In genomic region chr9:44129633-44130032, GRCm38 (mm10) we compare ENCODE assay signal across 8 mouse cellular contexts. TPM values are rescaled to one million over a fixed set of nuclear protein-coding genes. Genes with fewer than 3 reads are reported as not detected.
A peak's percentile ranks its signal among the peaks of the same experiment; 100 is the strongest.
DNase-seq lines count a peak whose midpoint lies in the region; ATAC-seq and TF ChIP-seq lines count a peak whose summit lies in the region.

No protein-coding gene starts in this region.

- DNase-seq in forebrain, postnatal 0 days = no peak
- DNase-seq in liver, embryonic 14.5 days (ENCODE audit: low read depth in 3 of 3, low spot score in 3 of 3) = no peak
- DNase-seq in gastrocnemius, postnatal 14 days = no peak
- DNase-seq in frontal cortex, postnatal 36 days (ENCODE audit: low spot score in 2 of 2) = no peak
- no peak for DNase-seq in kidney, adult 8-10 months

- WGBS in forebrain, postnatal 0 days = 17% methylated on average over 9 of the region's 9 CpGs
- 3% methylated on average over 9 of the region's 9 CpGs for WGBS in liver, embryonic 14.5 days (ENCODE audit: insufficient replicate concordance)
- WGBS in small intestine, adult 2 months = 22% methylated on average over 9 of the region's 9 CpGs

- no peak for ATAC-seq in megakaryocyte, adult 5-6 weeks (ENCODE audit: poor library complexity, severe bottlenecking)
- ATAC-seq in forebrain, postnatal 0 days = no peak
- peak; percentile 30; the same call in 1 of the 2 replicates for ATAC-seq in liver, embryonic 14.5 days (ENCODE audit: insufficient read depth)

- peak overlapping the region; percentile 86 for H3K4me3 ChIP-seq in megakaryocyte, embryonic 14.5 days (replicated peaks)
- peak overlapping the region; percentile 28 for H3K4me3 ChIP-seq in forebrain, postnatal 0 days (ENCODE audit: low read depth, low read length)
- peak overlapping the region in 1 of 2 experiments; percentile 21; a peak in 2 of 4 replicates for H3K4me3 ChIP-seq in liver, embryonic 14.5 days (ENCODE audit: insufficient read depth in 1 of 2, low read depth in 2 of 2, low read length in 2 of 2)
- peak overlapping the region; percentile 58 for H3K4me3 ChIP-seq in small intestine, adult 2 months (ENCODE audit: low read depth, low read length)

- TF ChIP-seq CTCF in forebrain, postnatal 0 days (IDR thresholded peaks at IDR 0.05; ENCODE audit: low read depth) = no peak
- no peak for TF ChIP-seq CTCF in liver, embryonic 14.5 days (IDR thresholded peaks at IDR 0.05; ENCODE audit: low read depth)
- no peak for TF ChIP-seq CTCF in small intestine, adult 2 months (IDR thresholded peaks at IDR 0.05; ENCODE audit: extremely low read depth, insufficient read length, insufficient replicate concordance, low read depth, low read length)

- peaks cover 69% of the 10 kb centered on the region for H3K4me1 ChIP-seq in megakaryocyte, embryonic 14.5 days
- H3K4me1 ChIP-seq in forebrain, postnatal 0 days (ENCODE audit: insufficient read depth) = 0 out of 2 replicates have a peak, but pooled peaks cover 4% of the 10 kb centered on the region
- H3K4me1 ChIP-seq in liver, embryonic 14.5 days (replicated peaks; ENCODE audit: control insufficient read depth in 2 of 2, insufficient read depth in 2 of 2, low read length in 1 of 2) = peaks cover 0 to 8% of the 10 kb centered on the region in 2 experiments; a peak in 1 of 4 replicates
- H3K4me1 ChIP-seq in small intestine, adult 2 months (ENCODE audit: control insufficient read depth, insufficient read depth, insufficient read length, low read length) = peaks cover 21% of the 10 kb centered on the region

- peaks cover 66% of the 10 kb centered on the region for H3K27me3 ChIP-seq in megakaryocyte, embryonic 14.5 days (replicated peaks)
- H3K27me3 ChIP-seq in forebrain, postnatal 0 days (ENCODE audit: insufficient read depth, low read length) = peaks cover 14% of the 10 kb centered on the region; the same call in 1 of the 2 replicates
- peaks cover 57% of the 10 kb centered on the region for H3K27me3 ChIP-seq in liver, embryonic 14.5 days (ENCODE audit: control insufficient read depth, insufficient read depth, low read length)
- peaks cover 22% of the 10 kb centered on the region for H3K27me3 ChIP-seq in small intestine, adult 2 months (ENCODE audit: control insufficient read depth, insufficient read depth, low read length)

- no peaks in the 10 kb centered on the region for H3K9me3 ChIP-seq in megakaryocyte, embryonic 14.5 days
- H3K9me3 ChIP-seq in forebrain, postnatal 0 days (ENCODE audit: low read length) = no peaks in the 10 kb centered on the region
- no peaks in the 10 kb centered on the region for H3K9me3 ChIP-seq in liver, embryonic 14.5 days (ENCODE audit: control insufficient read depth, low read length)

- no peak for TF ChIP-seq POLR2A in small intestine, adult 2 months (IDR thresholded peaks at IDR 0.05; ENCODE audit: low read depth, low read length)

- H3K4me2 ChIP-seq in forebrain, postnatal 0 days (ENCODE audit: low read depth) = peak overlapping the region; percentile 57
- H3K4me2 ChIP-seq in liver, embryonic 14.5 days (ENCODE audit: low read depth) = peak overlapping the region; percentile 44

- H3K9ac ChIP-seq in forebrain, postnatal 0 days = peak overlapping the region; percentile 37; the same call in 1 of the 2 replicates
- no peak overlapping the region for H3K9ac ChIP-seq in liver, embryonic 14.5 days (replicated peaks)

- TF ChIP-seq EP300 in liver, embryonic 14.5 days (IDR thresholded peaks at IDR 0.05; ENCODE audit: low read depth) = no peak

- H3K36me3 ChIP-seq in megakaryocyte, embryonic 14.5 days (replicated peaks; ENCODE audit: low read length) = no peaks in the 10 kb centered on the region
- no peaks in the 10 kb centered on the region for H3K36me3 ChIP-seq in forebrain, postnatal 0 days (ENCODE audit: insufficient read depth)
- no peaks in the 10 kb centered on the region for H3K36me3 ChIP-seq in liver, embryonic 14.5 days (replicated peaks; ENCODE audit: control insufficient read depth, insufficient read depth, low read depth)
- H3K36me3 ChIP-seq in small intestine, adult 2 months (ENCODE audit: control insufficient read depth, insufficient read depth, low read length) = no peaks in the 10 kb centered on the region

- intact Hi-C loops in gastrocnemius, postnatal 14 days (cut with DNase I; ENCODE audit: low total_unique reads) = loop anchor here (5.0 to 10.0 kb wide), 2 partner anchors 105 to 353 kb away; partner anchors contain the start of genes Bcl9l and Cbl

- peak overlapping the region; percentile 54; the same call in 1 of the 2 replicates for H3K27ac ChIP-seq in forebrain, postnatal 0 days (ENCODE audit: low read depth, low read length)
- H3K27ac ChIP-seq in liver, embryonic 14.5 days = no peak overlapping the region
- H3K27ac ChIP-seq in small intestine, adult 2 months (ENCODE audit: insufficient read depth, low read depth, low read length) = peak overlapping the region; percentile 75

RNA-seq across cellular contexts. Expression of gene Mcam, which starts 4.6 kb away (rescaled TPM):
- not detected in 2 replicates for polyA plus RNA-seq in megakaryocyte, embryonic 14.5 days (2012; ENCODE audit: insufficient read depth, low replicate concordance)
- 1.6 TPM in 2 replicates for total RNA-seq in megakaryocyte, adult 5-6 weeks (2015)
- total RNA-seq in megakaryocyte, adult 5-6 weeks (2017) = 3.2 and 5.8 TPM in 2 replicates
- total RNA-seq in forebrain, postnatal 0 days (2014; rRNA removed) = 12.2 and 21.1 TPM in 2 replicates
- 5.0 and 6.0 TPM in 2 replicates for polyA plus RNA-seq in forebrain, postnatal 0 days (2015; fragmentation: Nextera tagmentation; extraction: Ambion mirVana)
- 6.1 and 6.2 TPM in 2 replicates for polyA plus RNA-seq in liver, embryonic 14.5 days (2012; rRNA removed)
- polyA plus RNA-seq in liver, embryonic 14.5 days (2014; fragmentation: Nextera tagmentation; extraction: Ambion mirVana) = 3.1 and 3.4 TPM in 2 replicates
- 14.2 and 14.3 TPM in 2 replicates for polyA plus RNA-seq in small intestine, adult 2 months (2012; rRNA removed)
- total RNA-seq in gastrocnemius, postnatal 14 days (2021) = 10 to 100 TPM; 62.3 to 83.8 TPM

RNA-seq across cellular contexts. Expression of gene Rnf26, which starts 16.3 kb away (rescaled TPM):
- 4.3 and 22.2 TPM in 2 replicates for polyA plus RNA-seq in megakaryocyte, embryonic 14.5 days (2012; ENCODE audit: insufficient read depth, low replicate concordance)
- total RNA-seq in megakaryocyte, adult 5-6 weeks (2015) = 35.9 and 36.7 TPM in 2 replicates
- 16.3 and 20.9 TPM in 2 replicates for total RNA-seq in megakaryocyte, adult 5-6 weeks (2017)
- total RNA-seq in forebrain, postnatal 0 days (2014; rRNA removed) = 11.0 and 16.0 TPM in 2 replicates
- 36.8 and 38.8 TPM in 2 replicates for polyA plus RNA-seq in forebrain, postnatal 0 days (2015; fragmentation: Nextera tagmentation; extraction: Ambion mirVana)
- polyA plus RNA-seq in liver, embryonic 14.5 days (2012; rRNA removed) = 21.9 and 26.2 TPM in 2 replicates
- polyA plus RNA-seq in liver, embryonic 14.5 days (2014; fragmentation: Nextera tagmentation; extraction: Ambion mirVana) = 29.4 and 34.3 TPM in 2 replicates
- polyA plus RNA-seq in small intestine, adult 2 months (2012; rRNA removed) = 16.9 and 26.4 TPM in 2 replicates
- 1 to 10 TPM; 6.4 to 8.4 TPM for total RNA-seq in gastrocnemius, postnatal 14 days (2021)

RNA-seq across cellular contexts. Expression of gene Gm49380, which starts 16.3 kb away (rescaled TPM):
- polyA plus RNA-seq in megakaryocyte, embryonic 14.5 days (2012; ENCODE audit: insufficient read depth, low replicate concordance) = not detected in 2 replicates
- total RNA-seq in megakaryocyte, adult 5-6 weeks (2015) = not detected in 2 replicates
- not detected in 2 replicates for total RNA-seq in megakaryocyte, adult 5-6 weeks (2017)
- total RNA-seq in forebrain, postnatal 0 days (2014; rRNA removed) = 0.81 TPM in 1 of 2 replicates, not detected in the other
- 0.11 TPM in 1 of 2 replicates, not detected in the other for polyA plus RNA-seq in forebrain, postnatal 0 days (2015; fragmentation: Nextera tagmentation; extraction: Ambion mirVana)
- polyA plus RNA-seq in liver, embryonic 14.5 days (2012; rRNA removed) = 0.05 and 0.09 TPM in 2 replicates
- not detected in 2 replicates for polyA plus RNA-seq in liver, embryonic 14.5 days (2014; fragmentation: Nextera tagmentation; extraction: Ambion mirVana)
- polyA plus RNA-seq in small intestine, adult 2 months (2012; rRNA removed) = not detected in 2 replicates
- total RNA-seq in gastrocnemius, postnatal 14 days (2021) = 1 to 10 TPM in 1 of 2 experiments, under 1 TPM in 1; 0.23 to 1.2 TPM

RNA-seq across cellular contexts. Expression of gene C1qtnf5, which starts 22.6 kb away (rescaled TPM):
- polyA plus RNA-seq in megakaryocyte, embryonic 14.5 days (2012; ENCODE audit: insufficient read depth, low replicate concordance) = not detected in 2 replicates
- 0.27 TPM in 1 of 2 replicates, not detected in the other for total RNA-seq in megakaryocyte, adult 5-6 weeks (2015)
- 0.40 TPM in 1 of 2 replicates, not detected in the other for total RNA-seq in megakaryocyte, adult 5-6 weeks (2017)
- 17.3 and 18.4 TPM in 2 replicates for total RNA-seq in forebrain, postnatal 0 days (2014; rRNA removed)
- 8.7 and 9.3 TPM in 2 replicates for polyA plus RNA-seq in forebrain, postnatal 0 days (2015; fragmentation: Nextera tagmentation; extraction: Ambion mirVana)
- polyA plus RNA-seq in liver, embryonic 14.5 days (2012; rRNA removed) = 0.24 and 0.27 TPM in 2 replicates
- polyA plus RNA-seq in liver, embryonic 14.5 days (2014; fragmentation: Nextera tagmentation; extraction: Ambion mirVana) = 0.27 and 0.30 TPM in 2 replicates
- polyA plus RNA-seq in small intestine, adult 2 months (2012; rRNA removed) = 6.4 and 7.0 TPM in 2 replicates
- 10 to 100 TPM; 22.9 to 25.7 TPM for total RNA-seq in gastrocnemius, postnatal 14 days (2021)

RNA-seq across cellular contexts. Expression of gene Mfrp, which starts 28.1 kb away (rescaled TPM):
- not detected in 2 replicates for polyA plus RNA-seq in megakaryocyte, embryonic 14.5 days (2012; ENCODE audit: insufficient read depth, low replicate concordance)
- total RNA-seq in megakaryocyte, adult 5-6 weeks (2015) = not detected in 2 replicates
- 0.24 TPM in 1 of 2 replicates, not detected in the other for total RNA-seq in megakaryocyte, adult 5-6 weeks (2017)
- 0.67 and 1.2 TPM in 2 replicates for total RNA-seq in forebrain, postnatal 0 days (2014; rRNA removed)
- 0.08 and 0.13 TPM in 2 replicates for polyA plus RNA-seq in forebrain, postnatal 0 days (2015; fragmentation: Nextera tagmentation; extraction: Ambion mirVana)
- not detected in 2 replicates for polyA plus RNA-seq in liver, embryonic 14.5 days (2012; rRNA removed)
- not detected in 2 replicates for polyA plus RNA-seq in liver, embryonic 14.5 days (2014; fragmentation: Nextera tagmentation; extraction: Ambion mirVana)
- polyA plus RNA-seq in small intestine, adult 2 months (2012; rRNA removed) = 0.04 TPM in 2 replicates
- total RNA-seq in gastrocnemius, postnatal 14 days (2021) = under 1 TPM in 1 of 2 experiments, not detected in 1; 0.06 TPM
